Mouse (Mus musculus) stomach, embryonic 14.5 days (tissue): Measurements from ENCODE around the gene Riiad1. TPM values are rescaled to one million over a fixed set of nuclear protein-coding genes. Genes with fewer than 3 reads are reported as not detected.

Experiments used
- polyA plus RNA-seq: library from polyadenylated mRNA; unstranded; fragments of >200 nt; fragmentation: Nextera tagmentation; extraction: Ambion mirVana; gene quantifications from 2 replicates; pipeline ENCODE4 v1.2.1, GENCODE M21; 2014

Gene Riiad1
- polyA plus RNA-seq, 1 experiment from 2014 or later: 6.6 TPM

Other genes with a start within 250 kb of the Riiad1 start
- gene Gm4778, start 216.3 kb downstream of the Riiad1 start, polyA plus RNA-seq: not detected in 2 replicates
- gene Them4, start 170.3 kb downstream of the Riiad1 start, polyA plus RNA-seq: 12.7 and 12.8 TPM in 2 replicates
- 1.4 and 1.6 TPM in 2 replicates for gene Them5, start 138.2 kb downstream of the Riiad1 start, polyA plus RNA-seq
- gene C2cd4d, start 117.9 kb downstream of the Riiad1 start, polyA plus RNA-seq: 2.1 and 2.2 TPM in 2 replicates
- gene Rorc, start 107.5 kb downstream of the Riiad1 start, polyA plus RNA-seq: 4.2 and 5.3 TPM in 2 replicates
- 0.20 and 0.51 TPM in 2 replicates for gene Lingo4, start 81.8 kb downstream of the Riiad1 start, polyA plus RNA-seq
- gene Tdrkh, start 67.1 kb downstream of the Riiad1 start, polyA plus RNA-seq: 10.6 and 12.6 TPM in 2 replicates
- gene Mrpl9, start 37.0 kb downstream of the Riiad1 start, polyA plus RNA-seq: 66.6 and 67.5 TPM in 2 replicates
- 0.66 and 0.90 TPM in 2 replicates for gene Oaz3, start 36.4 kb downstream of the Riiad1 start, polyA plus RNA-seq
- 32.2 and 44.0 TPM in 2 replicates for gene Celf3, start 2.0 kb downstream of the Riiad1 start, polyA plus RNA-seq
- 35.1 and 41.9 TPM in 2 replicates for gene Snx27, start 102.4 kb upstream of the Riiad1 start, polyA plus RNA-seq
- gene Gm10972, start 162.8 kb upstream of the Riiad1 start, polyA plus RNA-seq: not detected in 2 replicates
- gene Tuft1, start 178.5 kb upstream of the Riiad1 start, polyA plus RNA-seq: 13.2 and 13.3 TPM in 2 replicates
- gene Selenbp2, start 213.2 kb upstream of the Riiad1 start, polyA plus RNA-seq: 2.6 and 3.0 TPM in 2 replicates